Mouse (Mus musculus) CH12.LX (cell line): ENCODE results near the gene Pde6g.

Experiments used
- CTCF ChIP-seq, 2 experiments: IDR thresholded peaks in 1 of 2; conservative IDR thresholded peaks in 1 of 2; 2 replicates each; pipeline ENCODE4 v1.5.1; 2011 to 2012; ENCODE audit warnings: low read depth in 2 of 2, low read length in 2 of 2, improper control_type of control experiment in 1 of 2, inconsistent platforms in 1 of 2, mild to moderate bottlenecking in 1 of 2, moderate library complexity in 1 of 2
- HCFC1 ChIP-seq: IDR thresholded peaks from 2 replicates; pipeline ENCODE4 v1.6.1; 2012; ENCODE audit warnings: low read depth, mild to moderate bottlenecking, inconsistent platforms, low read length, improper control_type of control experiment
- MXI1 ChIP-seq: IDR thresholded peaks from 2 replicates; pipeline ENCODE4 v1.6.1; 2011; ENCODE audit warnings: mild to moderate bottlenecking, low read depth, low read length, improper control_type of control experiment

- TF ChIP-seq CTCF (conservative IDR thresholded peaks at IDR 0.05 in 1 of 2, IDR thresholded peaks at IDR 0.05 in 1 of 2; ENCODE audit: low read depth in 2 of 2, low read length in 2 of 2): no peak
- TF ChIP-seq HCFC1: no peak
- TF ChIP-seq MXI1: no peak
Observed at GRCm38 (mm10) chr11:120417852-120418251, 35.4 kb downstream of the Pde6g start.
